Mouse (Mus musculus) liver, embryonic 14.5 days (tissue): ENCODE measurements around the gene Exoc4.

Experiments used
- CTCF ChIP-seq: IDR thresholded peaks from 2 replicates; pipeline ENCODE4 v1.5.1; 2016; ENCODE audit warnings: antibody characterized with exemption, low read depth, control low read depth
- EP300 ChIP-seq: IDR thresholded peaks from 2 replicates; pipeline ENCODE4 v1.6.1; 2016; ENCODE audit warnings: antibody characterized with exemption, low read depth

DNA sequence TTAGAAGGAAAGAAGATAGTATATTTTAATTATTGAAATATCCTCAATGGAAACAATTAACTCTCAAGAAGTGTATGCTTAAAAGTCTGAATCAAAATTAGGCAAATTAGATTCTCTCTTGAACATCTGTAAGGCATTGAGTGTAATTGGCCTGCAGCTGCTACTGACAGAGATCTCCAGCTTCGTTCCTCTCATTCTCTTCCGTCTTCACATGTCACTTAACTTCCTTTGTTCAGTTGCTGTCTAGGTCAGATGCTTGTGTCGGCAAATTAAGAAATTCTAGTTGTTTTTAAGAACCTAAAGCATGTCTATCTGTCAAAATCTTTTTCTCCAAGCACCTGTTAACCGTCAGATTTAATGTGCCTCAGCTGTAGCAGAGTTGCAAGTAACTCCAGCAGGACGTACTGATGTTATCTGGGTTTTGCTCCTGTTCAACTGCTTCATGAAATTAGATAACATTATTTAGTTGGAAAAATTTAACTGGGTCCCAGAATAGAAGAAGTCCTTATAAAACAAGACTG lies 269.1 kb downstream of the Exoc4 start:
- TF ChIP-seq CTCF (no peak), EP300 (no peak)
